Comparison of ENCODE assay signal across 11 mouse cellular contexts in the genomic region with DNA sequence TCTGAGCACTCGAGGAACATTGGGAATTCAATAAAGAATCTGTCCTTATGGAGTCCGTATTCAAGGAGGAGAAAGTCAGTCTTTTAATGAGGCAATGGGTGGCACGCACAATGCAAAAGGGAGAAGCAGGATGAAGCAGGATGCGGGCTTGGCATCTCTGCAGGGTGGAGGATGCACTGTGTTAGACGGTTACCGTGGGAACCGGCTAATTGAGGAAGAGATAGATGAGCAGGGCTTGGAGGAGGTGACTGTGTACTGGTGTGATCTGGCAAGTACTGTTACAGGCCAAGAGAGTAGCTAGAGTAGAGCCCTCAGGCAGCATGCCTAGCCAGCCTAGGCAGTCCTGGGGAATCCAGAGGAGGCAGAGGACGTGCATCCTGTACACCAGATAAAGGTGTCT.
DNase-seq lines count a peak whose midpoint lies in the region; ATAC-seq and TF ChIP-seq lines count a peak whose summit lies in the region.
"Had no signal": no experiment of that assay in that cellular context is flagged by ENCODE, and none has a peak within 500 bp of the region (broad histone marks: within the 10 kb centered on the region; RNA-seq: fewer than 3 reads in every experiment).

No protein-coding gene starts in this region.

- 28% methylated on average over 8 of the region's 8 CpGs for WGBS in hindbrain, embryonic 16.5 days
- 26% methylated on average over 8 of the region's 8 CpGs for WGBS in midbrain, embryonic 16.5 days

- ATAC-seq in hindbrain, embryonic 16.5 days, result peak; percentile 75
- ATAC-seq in midbrain, embryonic 16.5 days, result peak; percentile 89
- ATAC-seq: liver, postnatal 0 days; Patski had no signal

- no peak overlapping the region for H3K9ac ChIP-seq in hindbrain, embryonic 16.5 days (ENCODE audit: low read depth, low read length)
- no peak overlapping the region for H3K9ac ChIP-seq in midbrain, embryonic 16.5 days (ENCODE audit: low read depth, low read length)
- H3K9ac ChIP-seq: liver, postnatal 0 days had no signal

- H3K27me3 ChIP-seq in hindbrain, embryonic 16.5 days (replicated peaks; ENCODE audit: control insufficient read depth, insufficient read depth, low read length), result no peaks in the 10 kb centered on the region
- H3K27me3 ChIP-seq in midbrain, embryonic 16.5 days (ENCODE audit: control insufficient read depth, insufficient read depth, low read depth, low read length), result no peaks in the 10 kb centered on the region
- H3K27me3 ChIP-seq: Patski had no signal

- no peak overlapping the region for H3K4me2 ChIP-seq in hindbrain, embryonic 16.5 days (ENCODE audit: low read length)
- H3K4me2 ChIP-seq in midbrain, embryonic 16.5 days (ENCODE audit: low read length), result no peak overlapping the region

- H3K4me3 ChIP-seq in hindbrain, embryonic 16.5 days (ENCODE audit: low read length), result no peak overlapping the region
- no peak overlapping the region for H3K4me3 ChIP-seq in midbrain, embryonic 16.5 days (ENCODE audit: low read depth, low read length)

- H3K36me3 ChIP-seq in hindbrain, embryonic 16.5 days (ENCODE audit: control insufficient read depth, insufficient read depth, low read length), result no peaks in the 10 kb centered on the region
- H3K36me3 ChIP-seq in midbrain, embryonic 16.5 days (ENCODE audit: control insufficient read depth, insufficient read depth, low read length), result no peaks in the 10 kb centered on the region

- peaks cover 9% of the 10 kb centered on the region for H3K4me1 ChIP-seq in hindbrain, embryonic 16.5 days (ENCODE audit: control insufficient read depth, insufficient read depth, low read depth, low read length)
- H3K4me1 ChIP-seq in midbrain, embryonic 16.5 days (ENCODE audit: control insufficient read depth, insufficient read depth, low read length), result peaks cover 6% of the 10 kb centered on the region

- TF ChIP-seq CTCF in brain, embryonic 14.5 days (IDR thresholded peaks at IDR 0.05; ENCODE audit: borderline replicate concordance, extremely low read depth, insufficient read depth, insufficient read length), result no peak

- DNase-seq in MN1 (ENCODE audit: low spot score), result peak; percentile 17
- DNase-seq in brain, embryonic 14.5 days (ENCODE audit: low read depth), result peak; percentile 89
- DNase-seq in thymus, postnatal 4 days, result no peak
- no peak for DNase-seq in cerebellum, adult 8-10 months
- DNase-seq in cerebellum, adult 9-10 months, result no peak
- DNase-seq: kidney, adult 11 months; liver, postnatal 0 days; thymus, adult 2 months had no signal

- TF ChIP-seq POLR2A in brain, embryonic 14.5 days (IDR thresholded peaks at IDR 0.05; ENCODE audit: borderline replicate concordance, extremely low read depth, insufficient read depth, insufficient read length, poor library complexity, severe bottlenecking), result no peak

- no peaks in the 10 kb centered on the region for H3K9me3 ChIP-seq in hindbrain, embryonic 16.5 days (ENCODE audit: control insufficient read depth, low read length)
- H3K9me3 ChIP-seq in midbrain, embryonic 16.5 days (replicated peaks; ENCODE audit: control insufficient read depth, low read length, poor library complexity, severe bottlenecking), result no peaks in the 10 kb centered on the region

- no peak overlapping the region for H3K27ac ChIP-seq in hindbrain, embryonic 16.5 days (ENCODE audit: low read depth, low read length)
- peak overlapping the region; percentile 48; the same call in 1 of the 2 replicates for H3K27ac ChIP-seq in midbrain, embryonic 16.5 days (ENCODE audit: low read length)

Comparison
In these comparisons a context has a peak if more than half of its experiments do, and no peak if none do; other contexts are left out.
1. DNase-seq: peak in MN1 (single experiment) and brain, embryonic 14.5 days (single experiment); none in thymus, postnatal 4 days (single experiment), cerebellum, adult 8-10 months (single experiment) and cerebellum, adult 9-10 months (single experiment).